Mouse (Mus musculus) natural killer cell, adult 2 months (primary cell): ENCODE measurements around the gene Hist1h4c.
"Not testable (repeated sequence)": the region's sequence is repeated elsewhere in the genome, so short reads cannot be mapped to it uniquely, and the experiment has no call there.

Experiments
- DNase-seq, 2 experiments: peaks; one replicate each; pipeline ENCODE4 v3.0.0; 2022; ENCODE audit warnings: low spot score in 2 of 2

Gene Hist1h4c

DNA sequence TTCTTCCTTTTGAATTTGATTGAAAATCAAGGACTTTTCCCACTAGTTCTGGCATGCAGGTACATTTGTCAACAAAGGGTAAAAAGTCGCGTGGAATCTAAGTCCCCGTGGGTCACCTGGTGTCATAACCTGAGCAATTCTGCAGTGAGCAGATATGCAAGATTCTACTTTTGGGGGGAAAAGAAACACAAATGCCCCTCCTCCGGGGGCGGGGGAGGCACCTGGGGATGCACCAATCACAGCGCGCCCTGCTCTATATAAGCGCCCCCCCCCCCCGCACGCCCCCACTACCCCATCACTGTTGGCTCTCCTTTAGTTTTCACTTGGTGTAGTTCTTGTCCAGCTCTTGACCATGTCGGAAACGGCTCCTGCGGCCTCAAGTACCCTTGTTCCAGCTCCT, 2.7 kb downstream of the Hist1h4c start, which contains the start of gene Hist1h1t:
Gene Hist1h1t, plus strand, starts transcription at position 301 of the 400 bp plus-strand sequence.
- DNase-seq, result no peak

- DNase-seq, result no peak
These were observed 3.3 kb downstream of the Hist1h4c start for GRCm38 (mm10) chr13:23694956-23695355.

DNA sequence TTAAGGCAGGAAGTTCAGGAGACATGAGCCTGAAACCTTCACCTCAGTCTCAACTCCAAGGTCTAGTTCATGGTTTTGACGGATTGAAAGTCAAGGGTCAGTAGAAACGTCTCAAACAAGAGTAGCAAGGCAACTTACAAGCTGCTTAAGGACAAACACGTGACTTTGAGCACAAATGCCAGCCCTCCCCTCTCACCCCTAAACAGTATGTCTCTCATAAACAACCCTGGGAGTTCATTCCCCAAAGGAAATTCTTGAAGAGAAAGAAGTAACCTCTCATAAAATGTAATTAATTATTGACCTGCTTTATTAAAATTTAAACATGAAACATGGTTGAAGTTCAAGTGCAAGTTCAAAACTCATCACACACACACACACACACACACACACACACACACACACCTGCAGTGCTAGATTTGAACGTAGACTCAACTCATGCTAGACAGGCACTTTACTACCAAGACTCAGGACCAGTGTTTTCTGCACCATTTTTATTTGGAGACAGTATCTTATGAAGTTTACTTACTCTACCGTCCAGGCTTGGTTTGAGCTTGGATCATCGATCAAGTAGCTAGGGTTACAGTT, 4.3 kb downstream of the Hist1h4c start:
- DNase-seq, result no peak

GRCm38 (mm10) chr13:23689459-23689858, 8.8 kb downstream of the Hist1h4c start:
- DNase-seq, result no peak

GRCm38 (mm10) chr13:23688956-23689355, 9.3 kb downstream of the Hist1h4c start:
- DNase-seq, result no peak

DNA sequence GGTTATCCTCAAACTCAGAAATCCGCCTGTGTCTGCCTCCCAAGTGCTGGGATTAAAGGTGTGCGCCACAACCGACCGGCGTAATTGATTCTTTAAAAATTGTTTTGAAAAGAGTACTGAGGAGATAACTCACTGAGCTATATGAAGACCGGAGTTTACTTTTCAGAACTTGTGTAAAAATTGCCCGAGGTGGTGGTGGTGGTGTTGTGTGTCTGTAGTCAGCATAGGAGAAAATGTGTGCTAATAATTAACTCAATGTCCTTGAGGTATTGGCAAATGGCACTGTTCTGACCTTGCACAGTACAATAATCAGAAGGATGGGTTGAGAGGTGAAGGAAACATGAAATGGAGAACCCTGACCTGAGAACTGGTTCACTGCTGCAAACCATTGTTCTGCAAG, 10.3 kb downstream of the Hist1h4c start:
- no peak for DNase-seq

- DNase-seq, result no peak
These were observed 11.1 kb downstream of the Hist1h4c start for GRCm38 (mm10) chr13:23687181-23687580.

GRCm38 (mm10) chr13:23685966-23686365, 12.3 kb downstream of the Hist1h4c start:
- DNase-seq, result no peak

DNA sequence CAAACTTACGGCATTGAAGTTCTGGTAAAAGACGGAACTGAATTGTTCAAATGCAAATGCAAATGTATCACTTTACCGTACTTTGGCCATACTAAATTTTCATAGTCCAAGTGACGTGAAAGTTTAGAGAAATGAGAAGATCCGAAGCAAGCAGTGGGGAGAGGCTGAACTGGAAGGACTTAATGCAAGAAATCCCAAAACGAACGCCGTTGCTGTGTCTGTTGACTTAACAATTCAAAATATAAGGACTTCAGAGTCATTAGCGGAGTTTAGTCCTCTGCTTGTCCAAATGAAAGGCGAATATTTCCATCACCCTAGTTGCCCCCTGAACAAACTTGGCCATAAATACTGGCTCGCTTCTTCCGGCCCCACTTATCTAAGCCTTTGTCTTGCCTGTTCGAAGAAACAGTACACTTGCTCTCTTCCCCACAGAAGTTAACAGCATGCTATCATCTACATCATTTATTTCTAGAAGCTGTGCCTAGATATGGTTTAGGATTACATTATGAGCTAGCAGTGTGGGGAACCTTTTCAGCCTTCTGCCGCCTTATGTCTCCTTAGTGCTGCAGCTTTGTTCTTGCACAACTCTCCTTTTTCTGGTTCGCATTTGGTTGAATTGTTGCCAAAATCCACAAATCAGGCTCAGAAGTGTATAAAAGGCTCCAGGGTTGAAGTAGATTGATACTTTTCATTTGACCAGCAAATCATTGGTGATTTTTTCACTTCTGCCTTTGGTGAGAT, 13.0 kb downstream of the Hist1h4c start:
- DNase-seq, result peak; percentile 7 to 16

GRCm38 (mm10) chr13:23684295-23684945, 13.8 kb downstream of the Hist1h4c start:
- DNase-seq, result peak; percentile 65 to 75

- DNase-seq, result peak; percentile 87 to 88
These were observed 14.4 kb downstream of the Hist1h4c start, which contains the start of the genes Hist1h2ac and Hist1h2bc for GRCm38 (mm10) chr13:23683755-23684281. TSS of gene Hist1h2ac (minus strand) at chr13:23683948. TSS of gene Hist1h2bc (plus strand) at chr13:23684199.

GRCm38 (mm10) chr13:23682947-23683754, 15.1 kb downstream of the Hist1h4c start:
- not testable (repeated sequence) for DNase-seq

- no peak for DNase-seq
These were observed 15.7 kb downstream of the Hist1h4c start for GRCm38 (mm10) chr13:23682623-23682946.

GRCm38 (mm10) chr13:23681990-23682582, 16.2 kb downstream of the Hist1h4c start:
- no peak for DNase-seq

GRCm38 (mm10) chr13:23662536-23662935, 35.7 kb downstream of the Hist1h4c start:
- DNase-seq, result no peak

DNA sequence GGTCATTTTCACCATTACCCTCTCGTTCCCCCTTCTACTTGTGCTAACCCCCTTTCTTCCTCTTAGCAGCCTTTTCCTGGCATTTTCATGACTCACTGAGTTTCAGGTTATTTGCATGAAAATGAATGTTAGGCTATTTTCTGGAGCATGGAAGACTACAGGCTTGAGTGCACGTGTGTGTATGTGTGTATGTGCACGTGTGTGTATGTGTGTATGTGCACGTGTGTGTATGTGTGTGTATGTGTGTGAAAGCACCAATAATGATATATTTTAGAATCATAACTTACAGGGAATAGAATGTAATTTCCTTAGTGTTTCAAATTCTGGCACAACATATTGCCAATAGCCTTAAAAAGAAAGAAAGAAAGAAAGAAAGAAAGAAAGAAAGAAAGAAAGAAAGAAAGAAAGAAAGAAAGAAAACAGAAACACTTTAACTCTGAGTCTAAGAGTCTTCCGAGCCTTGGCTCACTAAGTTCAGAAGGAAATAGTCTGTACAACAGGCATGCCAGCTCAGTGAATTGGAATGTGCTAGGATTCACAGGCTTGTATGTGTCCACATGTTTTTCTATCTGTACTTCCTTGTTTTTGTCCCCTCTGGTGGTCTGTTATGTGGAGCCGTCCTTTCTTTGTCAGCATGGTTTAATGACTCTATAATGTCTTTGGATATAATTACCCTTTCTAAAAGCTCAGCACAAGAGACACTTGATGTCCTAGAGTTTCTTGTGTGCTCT, 38.5 kb downstream of the Hist1h4c start:
- no peak for DNase-seq
